Mouse (Mus musculus): Measurements from ENCODE around the gene Fkbp9. TPM values are rescaled to one million over a fixed set of nuclear protein-coding genes. Genes with fewer than 3 reads are reported as not detected.
"Not testable (repeated sequence)": the region's sequence is repeated elsewhere in the genome, so short reads cannot be mapped to it uniquely, and the experiment has no call there.

The Fkbp9 gene
- polyA plus RNA-seq, 1 experiment from 2014 or later, result 64.0 TPM

- 88% methylated on average over 3 of the region's 3 CpGs for WGBS
- Histone ChIP-seq H3K36me3 (no peaks in the 10 kb centered on the region), H3K9ac (replicated peaks) (no peak overlapping the region), H3K27me3 (no peaks in the 10 kb centered on the region), H3K9me3 (no peaks in the 10 kb centered on the region), H3K4me3 (no peak overlapping the region), H3K27ac (replicated peaks) (no peak overlapping the region), H3K4me1 (no peaks in the 10 kb centered on the region), H3K4me2 (replicated peaks) (no peak overlapping the region)
- no peak for ATAC-seq (ENCODE audit: low FRiP score, low read depth)
Measured at GRCm38 (mm10) chr6:56848974-56849373, 17.1 kb downstream of the Fkbp9 start.

GRCm38 (mm10) chr6:56850315-56850714, 18.5 kb downstream of the Fkbp9 start:
- H3K4me2 ChIP-seq (replicated peaks), result no peak overlapping the region
- H3K4me3 ChIP-seq, result no peak overlapping the region
- no peak for ATAC-seq (ENCODE audit: low FRiP score, low read depth)
- H3K4me1 ChIP-seq, result no peaks in the 10 kb centered on the region
- no peak overlapping the region for H3K27ac ChIP-seq (replicated peaks)
- H3K9ac ChIP-seq (replicated peaks), result no peak overlapping the region
- no peaks in the 10 kb centered on the region for H3K36me3 ChIP-seq
- no peaks in the 10 kb centered on the region for H3K9me3 ChIP-seq
- H3K27me3 ChIP-seq, result no peaks in the 10 kb centered on the region
- 63% methylated on average over 7 of the region's 7 CpGs for WGBS

- 92% methylated on average over 8 of the region's 8 CpGs for WGBS
- Histone ChIP-seq H3K36me3 (no peaks in the 10 kb centered on the region), H3K9me3 (no peaks in the 10 kb centered on the region), H3K4me2 (replicated peaks) (no peak overlapping the region), H3K27me3 (no peaks in the 10 kb centered on the region), H3K4me3 (no peak overlapping the region), H3K4me1 (no peaks in the 10 kb centered on the region), H3K27ac (replicated peaks) (no peak overlapping the region), H3K9ac (replicated peaks) (no peak overlapping the region)
- no peak for ATAC-seq (ENCODE audit: low FRiP score, low read depth)
Measured at GRCm38 (mm10) chr6:56854803-56855202, 22.9 kb downstream of the Fkbp9 start.

DNA sequence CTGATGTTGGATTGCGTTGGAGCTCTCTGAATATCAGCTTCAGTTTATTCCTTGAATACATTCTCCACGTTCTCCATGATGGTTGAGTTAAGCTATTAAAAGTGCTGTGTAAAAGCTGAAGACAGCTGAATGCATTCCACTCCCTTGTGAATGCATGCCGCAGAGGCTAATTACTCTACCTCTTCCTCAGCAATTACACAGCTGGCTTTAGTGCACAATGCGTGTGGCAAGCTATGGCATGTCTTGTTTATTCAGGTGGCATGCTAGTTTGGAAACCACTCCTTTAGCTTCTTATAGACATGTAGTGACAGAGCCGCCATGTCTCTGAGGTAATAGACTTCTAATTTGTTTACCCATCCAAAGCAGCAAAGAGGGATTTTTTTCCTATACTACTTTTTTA, 24.9 kb downstream of the Fkbp9 start:
- Histone ChIP-seq H3K4me1 (no peaks in the 10 kb centered on the region), H3K27ac (replicated peaks) (no peak overlapping the region), H3K9me3 (no peaks in the 10 kb centered on the region), H3K36me3 (no peaks in the 10 kb centered on the region), H3K4me3 (no peak overlapping the region), H3K4me2 (replicated peaks) (no peak overlapping the region), H3K9ac (replicated peaks) (no peak overlapping the region), H3K27me3 (no peaks in the 10 kb centered on the region)
- no peak for ATAC-seq (ENCODE audit: low FRiP score, low read depth)
- 80% methylated on average over 5 of the region's 5 CpGs for WGBS

DNA sequence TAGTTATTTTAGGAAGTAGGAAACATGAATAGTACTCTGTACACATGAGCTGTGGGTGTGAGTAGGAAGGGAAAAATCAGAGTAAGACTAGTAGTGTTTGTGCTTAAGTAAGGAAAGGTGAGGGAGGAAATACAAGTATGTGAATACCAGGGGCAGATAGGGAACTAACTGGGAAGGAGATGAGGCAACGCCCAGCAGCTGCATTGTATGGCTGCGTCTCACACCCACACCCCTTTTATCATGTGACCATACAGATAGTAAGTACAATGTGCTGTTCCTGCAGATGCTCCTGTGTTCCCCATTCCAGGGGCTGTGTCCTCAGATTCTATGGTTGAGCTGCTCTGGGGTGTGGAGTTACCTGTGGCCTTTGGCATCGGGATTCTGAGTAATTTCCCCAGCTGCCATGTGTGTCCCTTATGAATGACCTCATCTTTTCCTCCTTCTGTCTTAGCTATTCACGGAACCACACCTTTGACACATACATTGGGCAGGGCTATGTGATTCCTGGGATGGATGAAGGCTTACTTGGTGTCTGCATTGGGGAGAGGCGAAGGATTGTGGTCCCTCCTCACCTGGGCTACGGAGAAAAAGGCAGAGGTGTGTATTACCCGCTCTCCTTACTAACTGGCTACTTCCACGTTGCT, 28.5 kb downstream of the Fkbp9 start:
- no peak for ATAC-seq (ENCODE audit: low FRiP score, low read depth)
- Histone ChIP-seq H3K4me1 (no peaks in the 10 kb centered on the region), H3K4me3 (no peak overlapping the region), H3K4me2 (replicated peaks) (no peak overlapping the region), H3K36me3 (no peaks in the 10 kb centered on the region), H3K27ac (replicated peaks) (no peak overlapping the region), H3K27me3 (no peaks in the 10 kb centered on the region), H3K9ac (replicated peaks) (no peak overlapping the region), H3K9me3 (no peaks in the 10 kb centered on the region)
- 95% methylated on average over 8 of the region's 8 CpGs for WGBS

DNA sequence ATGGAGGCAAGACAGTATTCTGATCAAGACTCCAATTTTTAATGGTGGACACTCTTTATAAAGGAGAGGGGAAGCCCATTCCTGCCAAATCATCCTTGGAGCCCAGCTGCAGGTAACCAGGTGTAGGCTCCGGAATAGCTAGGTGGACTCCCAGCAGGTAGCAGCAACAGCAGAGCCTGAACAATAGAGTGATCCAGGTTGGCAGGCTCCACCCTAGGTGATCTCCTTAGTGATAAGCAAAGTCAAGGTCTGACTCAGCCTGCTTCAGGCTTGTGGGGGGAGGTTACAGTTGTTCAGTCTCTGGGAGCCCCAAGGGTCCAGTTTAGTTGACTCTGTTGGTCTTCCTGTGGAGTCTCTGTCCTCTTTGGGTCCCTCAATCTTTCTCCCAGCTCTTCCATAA, 35.0 kb downstream of the Fkbp9 start:
- not testable (repeated sequence) for H3K27ac ChIP-seq (replicated peaks); H3K36me3 ChIP-seq; H3K27me3 ChIP-seq; H3K9ac ChIP-seq (replicated peaks); H3K4me2 ChIP-seq (replicated peaks); H3K9me3 ChIP-seq; H3K4me1 ChIP-seq; H3K4me3 ChIP-seq; ATAC-seq (ENCODE audit: low FRiP score, low read depth)
- WGBS, result 83% methylated on average over 1 of the region's 1 CpGs

DNA sequence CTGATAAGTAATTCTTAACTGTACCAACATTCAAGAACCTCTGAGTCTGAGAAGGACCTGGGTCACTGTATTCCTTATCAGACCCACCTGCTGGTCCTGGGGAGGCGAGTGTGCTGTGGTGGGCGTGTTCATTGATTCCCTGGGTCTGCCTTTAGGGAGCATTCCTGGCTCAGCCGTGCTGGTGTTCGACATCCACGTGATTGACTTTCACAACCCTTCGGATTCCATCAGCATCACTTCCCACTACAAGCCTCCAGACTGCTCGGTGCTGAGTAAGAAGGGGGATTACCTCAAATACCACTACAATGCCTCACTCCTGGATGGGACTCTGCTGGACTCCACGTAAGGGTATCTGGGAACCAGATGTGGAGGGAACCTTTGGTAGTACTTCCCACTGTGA, 36.7 kb downstream of the Fkbp9 start:
- no peaks in the 10 kb centered on the region for H3K36me3 ChIP-seq
- 78% methylated on average over 8 of the region's 8 CpGs for WGBS
- no peaks in the 10 kb centered on the region for H3K9me3 ChIP-seq
- no peak overlapping the region for H3K27ac ChIP-seq (replicated peaks)
- no peak overlapping the region for H3K4me3 ChIP-seq
- no peak overlapping the region for H3K4me2 ChIP-seq (replicated peaks)
- no peak overlapping the region for H3K9ac ChIP-seq (replicated peaks)
- ATAC-seq (ENCODE audit: low FRiP score, low read depth), result no peak
- no peaks in the 10 kb centered on the region for H3K27me3 ChIP-seq
- H3K4me1 ChIP-seq, result no peaks in the 10 kb centered on the region

- no peak overlapping the region for H3K4me3 ChIP-seq
- no peak overlapping the region for H3K4me2 ChIP-seq (replicated peaks)
- H3K36me3 ChIP-seq, result no peaks in the 10 kb centered on the region
- H3K27ac ChIP-seq (replicated peaks), result no peak overlapping the region
- no peak for ATAC-seq (ENCODE audit: low FRiP score, low read depth)
- no peaks in the 10 kb centered on the region for H3K4me1 ChIP-seq
- H3K9me3 ChIP-seq, result no peaks in the 10 kb centered on the region
- no peaks in the 10 kb centered on the region for H3K27me3 ChIP-seq
- H3K9ac ChIP-seq (replicated peaks), result no peak overlapping the region
- WGBS, result 93% methylated on average over 2 of the region's 2 CpGs
Measured at GRCm38 (mm10) chr6:56870027-56870426, 38.2 kb downstream of the Fkbp9 start.

DNA sequence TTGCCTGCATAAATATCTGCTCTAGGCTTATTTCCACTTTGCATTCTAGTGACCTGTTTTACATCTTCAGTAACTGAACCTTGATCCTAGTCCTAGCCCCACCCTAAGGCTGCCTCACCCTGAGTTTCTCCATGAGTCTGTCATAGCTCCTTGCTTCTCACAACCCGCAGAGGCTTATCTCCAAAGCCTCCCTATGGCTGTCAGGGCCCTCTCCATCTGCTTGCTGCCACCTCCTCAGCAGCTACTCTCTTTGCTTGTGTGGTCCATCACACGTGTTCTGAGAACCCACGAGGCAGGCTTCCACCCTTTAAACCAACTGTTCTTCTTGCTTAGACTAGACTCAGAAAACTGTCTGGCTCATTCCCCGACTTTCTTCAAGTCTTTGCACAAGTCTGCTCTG, 45.0 kb downstream of the Fkbp9 start:
- ATAC-seq (ENCODE audit: low FRiP score, low read depth), result no peak
- Histone ChIP-seq H3K9me3 (no peaks in the 10 kb centered on the region), H3K4me3 (no peak overlapping the region), H3K27ac (replicated peaks) (no peak overlapping the region), H3K9ac (replicated peaks) (no peak overlapping the region), H3K4me1 (no peaks in the 10 kb centered on the region), H3K4me2 (replicated peaks) (no peak overlapping the region), H3K36me3 (peaks cover 5% of the 10 kb centered on the region), H3K27me3 (no peaks in the 10 kb centered on the region)
- 83% methylated on average over 4 of the region's 4 CpGs for WGBS

- 94% methylated on average over 8 of the region's 8 CpGs for WGBS
- Histone ChIP-seq H3K9me3 (no peaks in the 10 kb centered on the region), H3K4me3 (no peak overlapping the region), H3K27ac (replicated peaks) (no peak overlapping the region), H3K27me3 (no peaks in the 10 kb centered on the region), H3K36me3 (peaks cover 13% of the 10 kb centered on the region), H3K4me2 (replicated peaks) (no peak overlapping the region), H3K9ac (replicated peaks) (no peak overlapping the region), H3K4me1 (no peaks in the 10 kb centered on the region)
- no peak for ATAC-seq (ENCODE audit: low FRiP score, low read depth)
Measured at GRCm38 (mm10) chr6:56877985-56878384, 46.1 kb downstream of the Fkbp9 start.

- H3K27ac ChIP-seq (replicated peaks), result no peak overlapping the region
- 70% methylated on average over 1 of the region's 1 CpGs for whole genome bisulfite sequencing
- H3K9me3 ChIP-seq, result no peaks in the 10 kb centered on the region
- H3K27me3 ChIP-seq, result no peaks in the 10 kb centered on the region
- 0 out of 2 replicates have a peak, but pooled peaks have one; percentile 9 for ATAC-seq (ENCODE audit: low FRiP score, low read depth)
- no peaks in the 10 kb centered on the region for H3K4me1 ChIP-seq
- peaks cover 13% of the 10 kb centered on the region for H3K36me3 ChIP-seq
- H3K4me3 ChIP-seq, result no peak overlapping the region
- no peak overlapping the region for H3K9ac ChIP-seq (replicated peaks)
- no peak overlapping the region for H3K4me2 ChIP-seq (replicated peaks)
Measured at GRCm38 (mm10) chr6:56879352-56879955, 47.6 kb downstream of the Fkbp9 start.

DNA sequence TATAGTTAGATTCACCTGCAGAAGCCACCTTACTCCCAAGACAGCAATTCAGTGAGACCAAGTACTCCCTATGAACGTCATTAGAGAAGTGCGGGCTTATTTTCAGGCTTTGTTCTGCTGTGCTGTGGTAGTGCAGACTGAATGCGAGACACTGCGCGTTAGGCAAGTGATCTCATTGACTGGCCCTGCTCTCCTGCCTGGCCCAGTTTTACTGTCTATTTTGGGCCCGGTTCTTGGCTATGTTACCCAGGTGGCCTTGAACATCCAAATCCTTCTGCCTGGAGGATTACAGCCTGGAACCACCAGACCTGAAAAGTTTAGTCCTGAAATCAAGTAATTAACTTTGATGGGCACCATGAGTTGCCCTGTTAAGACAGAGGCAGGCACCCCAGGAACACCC, 56.7 kb downstream of the Fkbp9 start:
- Histone ChIP-seq H3K9me3 (no peaks in the 10 kb centered on the region), H3K27ac (replicated peaks) (no peak overlapping the region), H3K4me1 (no peaks in the 10 kb centered on the region), H3K9ac (replicated peaks) (no peak overlapping the region), H3K27me3 (no peaks in the 10 kb centered on the region), H3K4me2 (replicated peaks) (no peak overlapping the region), H3K4me3 (no peak overlapping the region), H3K36me3 (peaks cover 42% of the 10 kb centered on the region)
- 93% methylated on average over 6 of the region's 6 CpGs for WGBS
- no peak for ATAC-seq (ENCODE audit: low FRiP score, low read depth)

DNA sequence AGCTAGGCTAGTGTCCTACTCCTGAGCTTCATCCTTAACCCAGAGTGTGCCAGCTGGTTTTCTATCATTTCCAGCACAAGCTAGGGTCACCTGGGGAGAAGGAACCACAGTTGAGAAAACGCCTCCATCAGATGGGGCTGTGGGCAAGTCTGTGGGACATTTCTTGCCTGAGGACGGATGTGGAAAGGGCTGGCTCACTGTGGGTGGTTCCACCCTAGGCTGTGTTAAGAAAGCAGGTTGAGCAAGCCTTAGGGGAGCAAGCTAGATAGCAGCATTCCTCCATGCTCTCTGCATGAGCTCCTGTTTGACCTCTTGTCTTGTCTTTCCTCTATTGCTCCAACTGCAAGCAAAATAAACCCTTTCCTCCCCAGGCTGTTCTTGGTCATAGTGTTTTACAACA, 58.9 kb downstream of the Fkbp9 start:
- no peak overlapping the region for H3K27ac ChIP-seq (replicated peaks)
- H3K9ac ChIP-seq (replicated peaks), result no peak overlapping the region
- no peaks in the 10 kb centered on the region for H3K27me3 ChIP-seq
- no peak for ATAC-seq (ENCODE audit: low FRiP score, low read depth)
- no peak overlapping the region for H3K4me3 ChIP-seq
- no peaks in the 10 kb centered on the region for H3K9me3 ChIP-seq
- no peak overlapping the region for H3K4me2 ChIP-seq (replicated peaks)
- H3K4me1 ChIP-seq, result no peaks in the 10 kb centered on the region
- 96% methylated on average over 2 of the region's 2 CpGs for WGBS
- peaks cover 39% of the 10 kb centered on the region for H3K36me3 ChIP-seq

Measured in midbrain, embryonic 12.5 days (tissue).